Mouse (Mus musculus): Measurements from ENCODE around the gene Gnb1.

DNA sequence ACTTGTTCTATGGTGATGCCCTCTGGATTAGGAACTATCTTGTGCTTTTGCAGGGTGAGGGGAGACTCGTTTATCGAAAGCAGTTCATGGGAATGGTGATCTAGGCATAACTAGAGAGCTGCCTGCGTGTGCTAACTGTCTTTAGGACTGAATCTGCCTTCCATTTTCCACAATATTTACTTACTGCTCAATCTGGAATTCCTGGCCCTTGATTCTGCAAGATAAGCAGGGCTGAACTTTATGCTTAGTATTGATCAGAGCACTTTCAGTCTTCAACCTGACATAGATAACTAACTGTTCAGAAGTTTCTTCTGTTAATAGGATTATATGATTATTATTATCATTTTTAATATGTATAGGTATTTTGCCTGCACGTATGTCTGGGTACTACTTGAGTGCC is 114.0 kb downstream of the Gnb1 start:
- TF ChIP-seq CTCF (IDR thresholded peaks at IDR 0.05; ENCODE audit: extremely low read depth, insufficient read length, insufficient replicate concordance, low read depth, low read length) (no peak), POLR2A (IDR thresholded peaks at IDR 0.05; ENCODE audit: low read depth, low read length) (no peak)
